Mouse (Mus musculus) layer of hippocampus, postnatal 36 days (tissue): ENCODE measurements around the gene Cdyl. TPM values are rescaled to one million over a fixed set of nuclear protein-coding genes. Genes with fewer than 3 reads are reported as not detected.

Experiments
- DNase-seq, 2 experiments: peaks; one replicate each; pipeline ENCODE4 v3.0.0; 2022
- total RNA-seq, 2 experiments: library from RNA; stranded (reverse); gene quantifications; 2 replicates each; pipeline ENCODE4 v1.2.3; 2021

Cdyl gene
- total RNA-seq, 2 experiments from 2014 or later: 24.6 to 27.8 TPM

GRCm38 (mm10) chr13:35717658-35718057 is 58.0 kb downstream of the Cdyl start:
- DNase-seq: no peak

GRCm38 (mm10) chr13:35719581-35719980 is 59.9 kb downstream of the Cdyl start:
- no peak for DNase-seq

GRCm38 (mm10) chr13:35723073-35723472 is 63.4 kb downstream of the Cdyl start:
- DNase-seq: no peak

- DNase-seq: no peak
Measured at GRCm38 (mm10) chr13:35726025-35726424, 66.4 kb downstream of the Cdyl start.

- DNase-seq: no peak
Measured at GRCm38 (mm10) chr13:35732131-35732530, 72.5 kb downstream of the Cdyl start.

GRCm38 (mm10) chr13:35732891-35733596 is 73.4 kb downstream of the Cdyl start:
- no peak for DNase-seq

- DNase-seq: no peak
Measured at GRCm38 (mm10) chr13:35737565-35737964, 77.9 kb downstream of the Cdyl start.

- DNase-seq: no peak
Measured at GRCm38 (mm10) chr13:35738210-35738609, 78.6 kb downstream of the Cdyl start.

GRCm38 (mm10) chr13:35739473-35739872 is 79.8 kb downstream of the Cdyl start:
- no peak for DNase-seq

- DNase-seq: peak; percentile 35 to 36
Measured at GRCm38 (mm10) chr13:35740301-35741039, 80.8 kb downstream of the Cdyl start.

- DNase-seq: peak; percentile 80 to 84
Measured at GRCm38 (mm10) chr13:35741040-35741619, 81.5 kb downstream of the Cdyl start.

- peak; percentile 28 to 37 for DNase-seq
Measured at GRCm38 (mm10) chr13:35741620-35742421, 82.2 kb downstream of the Cdyl start.

GRCm38 (mm10) chr13:35742696-35743095 is 83.1 kb downstream of the Cdyl start:
- no peak for DNase-seq

GRCm38 (mm10) chr13:35743196-35743595 is 83.6 kb downstream of the Cdyl start:
- DNase-seq: no peak

- no peak for DNase-seq
Measured at GRCm38 (mm10) chr13:35749194-35749593, 89.6 kb downstream of the Cdyl start.

GRCm38 (mm10) chr13:35749680-35750079 is 90.0 kb downstream of the Cdyl start:
- DNase-seq: no peak

- peak in 1 of 2 experiments; percentile 31 for DNase-seq
Measured at GRCm38 (mm10) chr13:35752046-35752445, 92.4 kb downstream of the Cdyl start.

- no peak for DNase-seq
Measured at GRCm38 (mm10) chr13:35755002-35755401, 95.4 kb downstream of the Cdyl start.

GRCm38 (mm10) chr13:35755655-35756283 is 96.1 kb downstream of the Cdyl start:
- no peak for DNase-seq

GRCm38 (mm10) chr13:35756393-35757338 is 97.0 kb downstream of the Cdyl start:
- DNase-seq: no peak

- DNase-seq: no peak
Measured at GRCm38 (mm10) chr13:35760372-35760771, 100.7 kb downstream of the Cdyl start.
